Mouse (Mus musculus): ENCODE measurements around the gene Abcf2.
A peak's percentile ranks its signal among the peaks of the same experiment; 100 is the strongest.
"Not testable (repeated sequence)": the region's sequence is repeated elsewhere in the genome, so short reads cannot be mapped to it uniquely, and the experiment has no call there.

Abcf2 gene

DNA sequence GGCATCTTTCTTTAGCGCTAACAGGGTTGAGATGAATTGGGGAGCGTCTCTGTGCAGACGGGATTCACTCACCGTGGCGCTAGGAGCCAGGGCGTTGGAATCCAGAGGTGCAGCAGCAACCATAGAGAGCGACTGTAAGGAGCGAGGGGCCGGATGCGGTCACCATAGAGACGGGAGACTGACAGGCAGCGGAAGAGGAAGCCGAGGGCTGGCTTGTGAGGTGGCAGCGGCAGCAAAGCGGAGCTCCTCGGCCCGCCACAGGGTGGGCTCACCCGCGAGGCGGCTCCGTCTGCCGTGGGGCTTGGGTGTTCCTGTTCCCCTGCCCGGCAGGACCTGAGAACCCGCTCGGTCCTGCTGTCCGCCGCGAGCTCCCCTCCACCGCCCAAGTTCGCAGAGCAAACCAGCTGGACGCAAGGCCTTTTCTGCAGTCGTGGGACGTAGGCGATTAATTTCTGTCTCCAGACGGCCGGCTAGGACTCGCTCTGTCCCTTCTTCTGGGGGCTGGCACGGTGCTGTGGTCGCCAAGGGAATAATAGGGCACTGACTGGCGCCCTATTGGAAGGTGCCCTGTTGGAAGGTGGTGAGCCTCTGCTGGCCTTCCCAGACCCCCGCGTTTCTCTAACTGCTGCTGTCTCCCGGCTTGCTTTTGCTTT is 9.4 kb upstream of the Abcf2 start, which contains the start of gene Chpf2:
Gene Chpf2, plus strand, starts transcription at position 195 of the 653 bp plus-strand sequence.
- peak; percentile 82 to 85 for DNase-seq (ENCODE audit: low spot score in 2 of 2)

DNA sequence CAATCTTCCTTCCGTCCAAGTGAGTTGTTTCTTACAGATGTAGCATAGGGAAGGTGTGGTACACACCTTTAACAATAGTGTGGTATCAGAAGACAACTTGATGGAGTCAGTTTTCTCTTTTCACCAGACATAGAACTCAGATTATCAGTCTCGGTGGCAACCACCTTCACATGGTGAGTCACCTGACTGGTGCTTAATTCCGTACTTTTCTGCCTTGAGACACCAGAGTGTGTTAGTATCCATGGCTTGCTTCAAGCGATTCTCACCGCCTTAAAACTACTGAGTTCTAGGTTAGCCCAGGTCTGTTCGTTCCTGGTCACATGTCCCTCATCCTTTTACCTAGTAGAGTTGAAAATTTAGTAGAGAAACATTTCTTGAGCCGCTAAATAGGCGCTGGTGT is 8.8 kb upstream of the Abcf2 start:
- no peak for DNase-seq (ENCODE audit: low spot score in 2 of 2)

DNA sequence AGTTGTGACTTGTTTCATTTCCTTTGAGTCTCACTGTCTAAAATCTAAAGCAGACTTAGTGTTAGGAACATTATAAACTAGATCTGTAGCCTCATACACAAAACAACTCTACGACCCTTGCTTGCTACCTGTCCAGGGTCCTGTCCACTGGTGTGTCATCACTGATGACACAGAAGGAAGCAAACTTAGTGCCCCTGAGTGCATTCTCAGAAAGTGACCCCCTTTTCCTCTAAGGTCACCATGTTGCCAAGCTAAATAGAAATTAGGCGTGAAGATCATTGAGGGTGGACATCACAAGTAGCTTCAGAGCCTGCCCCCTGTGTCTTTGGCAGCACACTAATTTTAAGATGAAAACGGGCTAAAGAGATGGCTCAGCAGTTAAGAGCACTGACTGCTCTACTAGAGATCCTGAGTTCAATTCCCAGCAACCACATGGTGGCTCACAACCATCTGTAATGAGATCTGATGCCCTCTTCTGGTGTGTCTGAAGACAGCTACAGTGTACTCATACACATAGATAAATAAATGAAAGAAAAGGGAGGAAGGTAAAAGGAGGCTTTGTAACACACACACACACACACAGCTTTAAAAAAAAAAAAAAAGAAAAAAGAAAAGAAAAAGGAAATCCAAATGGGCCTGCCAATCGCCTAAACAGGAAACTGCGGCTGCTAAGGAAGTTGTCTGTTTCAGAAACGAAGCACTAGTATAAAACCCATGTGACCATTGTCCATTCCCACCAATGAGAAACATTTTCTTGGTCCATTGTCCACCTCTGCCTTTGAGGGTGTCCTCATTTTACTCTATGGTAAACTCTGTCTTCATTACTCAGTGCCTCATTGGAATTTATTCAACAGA is 1.1 kb upstream of the Abcf2 start:
- DNase-seq (ENCODE audit: low spot score in 2 of 2) = no peak

DNA sequence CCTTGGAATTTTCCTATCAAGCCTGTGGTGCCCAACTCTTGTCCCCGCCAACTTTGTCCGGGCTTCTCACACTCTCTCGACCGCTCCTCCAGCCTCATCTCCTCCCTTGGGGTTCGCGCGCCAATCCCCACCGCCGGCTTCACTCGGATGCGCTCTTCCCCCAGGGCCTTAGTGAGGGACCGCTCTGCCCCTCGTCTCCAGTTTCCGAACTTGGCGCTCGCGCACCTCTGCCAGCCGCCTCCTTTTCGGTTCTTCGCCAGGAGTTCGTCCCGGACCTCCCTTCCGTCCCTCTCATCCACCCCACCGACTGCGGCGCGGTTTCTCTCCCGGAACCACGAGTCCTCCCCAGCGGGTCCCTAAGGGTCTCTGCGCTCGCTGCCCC is 475 bp downstream of the Abcf2 start:
- peak in 1 of 2 experiments; percentile 24 for DNase-seq (ENCODE audit: low spot score in 2 of 2)

- no peak for DNase-seq (ENCODE audit: low spot score in 2 of 2)
Observed at GRCm38 (mm10) chr5:24575948-24576347, 1.3 kb downstream of the Abcf2 start.

- DNase-seq (ENCODE audit: low spot score in 2 of 2) = no peak
Observed at GRCm38 (mm10) chr5:24556709-24557108, 20.6 kb downstream of the Abcf2 start, which contains the start of gene 4931409K22Rik. Gene 4931409K22Rik (minus strand): TSS chr5:24556809.

- not testable (repeated sequence) for DNase-seq (ENCODE audit: low spot score in 2 of 2)
Observed at GRCm38 (mm10) chr5:24555335-24555734, 21.9 kb downstream of the Abcf2 start.

DNA sequence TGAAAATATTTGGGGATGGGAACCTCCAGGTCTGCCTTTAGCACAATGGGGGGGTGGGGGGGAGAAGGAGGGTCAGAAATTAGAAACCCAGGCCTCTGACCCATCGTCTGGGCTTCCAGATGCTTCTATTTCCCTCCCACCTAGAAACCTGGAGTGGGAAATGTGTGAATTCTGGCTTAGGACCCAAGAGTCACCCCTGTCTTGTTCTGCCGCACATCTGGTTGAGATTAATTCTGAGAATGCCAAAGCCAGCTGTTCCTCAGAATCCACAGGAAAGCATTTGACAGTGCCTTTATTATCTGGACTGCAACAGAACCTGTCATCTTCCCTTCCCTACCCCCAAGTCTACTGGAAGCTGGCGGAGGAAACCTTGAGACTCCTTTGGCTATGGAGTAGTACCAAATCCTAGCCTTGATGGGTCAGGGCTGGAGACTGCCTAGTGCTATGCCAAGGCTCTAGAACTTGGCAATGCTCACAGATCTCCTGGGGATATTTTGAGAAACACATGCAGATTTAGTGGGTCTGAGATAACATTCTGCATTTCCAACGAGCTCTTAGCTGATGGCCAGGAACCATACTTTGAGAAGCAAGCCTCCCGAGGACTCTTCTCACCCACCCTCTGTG is 23.5 kb downstream of the Abcf2 start:
- no peak for DNase-seq (ENCODE audit: low spot score in 2 of 2)

DNA sequence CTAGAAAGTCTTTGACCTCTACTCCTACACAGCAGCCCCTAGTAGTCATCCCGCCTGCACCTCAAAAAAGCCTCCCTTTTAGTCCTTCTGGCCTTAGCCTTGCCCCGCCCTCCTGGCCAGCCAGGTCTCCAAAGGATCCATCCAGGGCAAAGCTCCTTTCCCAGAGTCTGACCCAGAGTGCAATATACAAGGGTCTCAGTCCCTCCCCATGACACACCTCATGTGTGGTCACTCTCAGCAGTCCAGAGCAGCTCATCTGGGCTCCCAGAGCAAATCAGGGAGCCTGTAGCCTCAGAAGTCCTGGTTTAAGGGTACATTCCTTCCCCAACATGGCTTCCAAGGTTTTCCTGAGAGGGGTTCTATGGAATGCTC is 26.0 kb downstream of the Abcf2 start:
- DNase-seq (ENCODE audit: low spot score in 2 of 2) = no peak

GRCm38 (mm10) chr5:24550598-24551316 is 26.5 kb downstream of the Abcf2 start:
- DNase-seq (ENCODE audit: low spot score in 2 of 2) = no peak

DNA sequence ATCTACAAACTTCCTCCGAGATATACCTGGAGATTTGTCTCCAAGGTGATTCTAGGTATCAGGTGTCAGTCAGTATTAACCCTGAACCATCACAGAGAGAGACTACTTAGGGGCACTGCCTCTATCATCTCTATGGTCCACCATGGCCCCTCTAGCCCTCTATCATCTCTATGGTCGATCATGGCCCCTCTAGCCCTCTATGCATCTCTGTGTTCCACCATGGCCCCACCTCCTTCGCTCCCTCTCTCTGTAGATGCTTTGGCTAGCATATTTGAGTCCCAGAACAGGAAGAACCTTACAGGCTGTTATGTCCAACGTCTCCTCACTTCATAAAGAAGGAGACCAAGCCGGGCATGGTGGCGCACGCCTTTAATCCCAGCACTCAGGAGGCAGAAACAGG is 34.6 kb downstream of the Abcf2 start:
- DNase-seq (ENCODE audit: low spot score in 2 of 2) = no peak

DNA sequence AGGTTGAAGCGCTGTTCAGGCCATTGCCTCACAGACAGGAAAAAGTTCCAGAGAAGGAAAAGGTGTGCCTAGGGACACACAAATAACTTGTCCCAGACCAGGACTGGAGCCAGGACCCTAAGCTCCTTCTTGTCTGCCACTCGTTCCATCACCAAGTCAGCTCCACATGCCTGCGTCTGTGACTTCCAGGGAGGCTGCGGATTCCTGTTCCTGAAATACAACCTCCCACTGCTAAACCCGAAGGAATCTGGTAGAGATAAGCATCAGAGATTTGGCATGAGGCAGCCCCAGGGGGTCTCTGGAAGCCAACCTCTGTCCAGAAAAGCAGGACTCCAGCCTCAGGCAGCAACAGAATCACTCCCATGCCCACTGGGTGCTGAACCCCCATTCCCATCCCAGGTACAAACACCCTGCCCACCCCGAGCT is 36.1 kb downstream of the Abcf2 start:
- no peak for DNase-seq (ENCODE audit: low spot score in 2 of 2)

DNA sequence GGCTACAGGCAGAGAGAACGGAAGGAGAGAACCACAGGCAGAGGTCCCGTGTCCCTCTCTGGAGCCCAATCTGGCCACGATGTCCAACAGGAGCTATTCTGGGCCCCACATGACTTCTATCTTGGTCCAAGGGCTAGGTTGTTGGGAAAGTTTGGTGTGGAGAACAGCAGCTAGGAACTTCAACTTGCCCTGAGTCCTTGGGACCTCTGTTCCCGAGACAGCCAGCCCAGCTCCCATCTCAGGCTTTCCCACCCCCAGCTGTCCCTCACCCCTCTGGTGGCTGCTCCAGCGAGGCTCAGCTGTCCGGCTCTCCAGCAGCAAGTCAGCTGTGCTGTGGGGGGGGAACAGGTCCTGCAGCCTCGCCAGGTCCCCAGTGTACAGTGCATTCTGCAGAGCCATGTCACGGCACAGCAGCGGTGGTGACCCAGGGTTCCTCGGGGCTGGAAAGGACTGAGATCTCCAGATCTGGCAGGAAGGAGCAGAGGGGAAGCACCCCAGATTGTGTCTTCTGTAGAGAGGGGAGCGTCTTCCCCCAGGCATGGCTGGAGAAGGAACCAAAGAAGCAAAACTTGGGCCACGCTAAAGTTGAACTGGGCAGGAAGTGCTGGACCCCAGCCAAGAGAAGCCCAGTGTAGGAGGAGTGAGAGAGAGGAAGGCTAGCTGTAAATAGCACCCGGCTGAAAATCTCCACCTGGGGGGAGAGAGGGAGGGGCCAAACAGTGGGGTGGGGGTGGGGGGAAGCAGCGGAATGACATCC is 36.7 kb downstream of the Abcf2 start, which contains the start of gene Asb10:
Gene Asb10, minus strand, starts transcription at position 592 of the 757 bp plus-strand sequence.
- peak; percentile 20 to 38 for DNase-seq (ENCODE audit: low spot score in 2 of 2)

- no peak for DNase-seq (ENCODE audit: low spot score in 2 of 2)
Observed at GRCm38 (mm10) chr5:24539571-24540296, 37.5 kb downstream of the Abcf2 start.

GRCm38 (mm10) chr5:24537618-24538017 is 39.6 kb downstream of the Abcf2 start:
- no peak for DNase-seq (ENCODE audit: low spot score in 2 of 2)

DNA sequence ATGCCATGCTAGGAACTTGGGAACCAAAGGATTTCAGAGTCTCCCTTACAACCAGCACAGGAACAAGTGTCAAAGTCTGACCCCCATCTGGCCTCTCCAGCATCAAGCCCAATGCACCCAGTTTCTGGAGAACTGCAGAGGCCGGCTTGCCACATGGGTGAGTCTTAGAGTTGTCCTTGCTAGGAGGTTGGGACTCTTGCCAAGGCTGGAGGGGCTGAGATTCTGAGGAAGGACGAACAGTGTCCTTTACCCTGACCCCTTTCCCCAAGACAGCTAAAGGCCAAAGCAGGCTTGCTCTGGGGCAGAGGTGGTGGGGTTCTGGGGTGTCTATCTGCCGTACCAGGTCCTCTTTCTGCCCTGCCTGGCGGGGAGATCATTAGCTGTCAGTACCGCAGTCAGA is 40.8 kb downstream of the Abcf2 start:
- no peak for DNase-seq (ENCODE audit: low spot score in 2 of 2)

DNA sequence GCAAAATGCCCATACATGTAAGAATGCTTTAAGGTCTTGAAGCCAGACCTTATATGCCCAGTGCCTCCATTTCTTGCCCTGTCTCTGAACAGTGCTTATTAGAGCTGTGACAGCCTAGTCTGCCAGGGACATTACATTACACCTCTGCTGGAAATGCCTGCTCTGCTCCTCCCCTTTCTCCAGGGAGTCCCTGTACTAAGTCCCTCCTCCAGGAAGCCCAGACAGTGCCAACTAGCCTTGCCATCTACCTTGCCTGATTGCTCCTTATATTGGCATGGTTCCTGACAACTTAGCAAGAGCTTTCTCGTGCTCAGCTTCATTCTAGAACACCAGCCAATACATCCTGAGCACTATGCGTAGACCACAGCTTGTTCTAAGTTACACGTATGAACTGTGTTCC is 41.5 kb downstream of the Abcf2 start:
- DNase-seq (ENCODE audit: low spot score in 2 of 2) = no peak

- no peak for DNase-seq (ENCODE audit: low spot score in 2 of 2)
Observed at GRCm38 (mm10) chr5:24534292-24534691, 43.0 kb downstream of the Abcf2 start.

DNA sequence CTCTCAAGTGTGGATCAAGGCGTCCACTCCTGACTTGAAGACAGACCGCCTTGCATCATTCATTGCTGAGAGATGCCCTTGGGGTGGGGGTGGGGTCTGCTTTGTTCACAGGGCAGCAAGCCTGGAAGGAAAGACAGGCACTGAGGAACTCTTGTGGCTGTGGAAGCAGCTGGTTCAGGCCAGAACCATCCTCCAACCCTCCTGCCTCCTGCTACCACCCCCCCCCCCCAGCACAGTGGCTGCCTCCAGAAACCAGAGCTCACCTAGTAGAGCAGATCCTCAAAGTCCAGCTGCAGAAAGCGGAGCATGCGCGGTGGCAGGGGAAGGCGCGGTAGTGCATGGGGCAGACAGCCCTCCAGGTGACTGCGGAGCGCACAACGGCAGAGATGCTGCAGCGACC is 43.9 kb downstream of the Abcf2 start:
- DNase-seq (ENCODE audit: low spot score in 2 of 2) = no peak

DNA sequence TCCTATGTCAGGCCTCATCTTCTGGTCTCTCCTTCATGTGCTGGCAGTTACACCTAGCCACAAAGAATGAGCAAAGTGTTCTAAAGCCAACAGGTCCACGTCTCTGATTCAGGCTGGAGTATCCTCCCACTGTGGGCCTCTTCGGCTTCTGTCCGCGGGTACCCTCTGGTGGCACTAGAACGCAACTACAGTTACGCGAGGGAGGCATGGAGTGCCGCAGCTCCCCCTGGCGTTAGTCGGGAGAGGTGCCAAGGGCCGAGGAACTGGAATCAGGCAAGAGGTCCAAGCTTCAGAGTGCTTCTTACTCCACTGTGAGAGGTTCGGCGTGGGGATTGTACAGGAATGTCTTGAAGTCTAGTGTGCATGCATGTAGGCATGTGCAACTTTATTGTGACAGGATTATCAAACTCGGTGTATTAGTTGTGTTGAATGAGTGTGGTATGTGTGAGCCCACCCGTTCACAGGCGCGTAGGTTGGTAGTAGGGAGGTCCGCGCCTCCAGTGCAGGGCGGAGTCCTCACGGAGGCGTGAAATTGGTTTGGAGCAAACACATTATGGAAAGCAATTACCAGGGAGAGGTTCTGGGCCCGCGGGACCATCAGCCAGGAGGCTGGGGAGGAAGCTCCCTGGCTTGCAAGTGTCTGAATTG is 47.1 kb downstream of the Abcf2 start:
- DNase-seq (ENCODE audit: low spot score in 2 of 2) = peak; percentile 74 to 79

Measured in spleen, postnatal 36 days (tissue).